Mouse (Mus musculus): Measurements from ENCODE around the gene Grik3. TPM values are rescaled to one million over a fixed set of nuclear protein-coding genes. Genes with fewer than 3 reads are reported as not detected.

The Grik3 gene
- polyA plus RNA-seq, 1 experiment from 2014 or later = 0.15 TPM

DNA sequence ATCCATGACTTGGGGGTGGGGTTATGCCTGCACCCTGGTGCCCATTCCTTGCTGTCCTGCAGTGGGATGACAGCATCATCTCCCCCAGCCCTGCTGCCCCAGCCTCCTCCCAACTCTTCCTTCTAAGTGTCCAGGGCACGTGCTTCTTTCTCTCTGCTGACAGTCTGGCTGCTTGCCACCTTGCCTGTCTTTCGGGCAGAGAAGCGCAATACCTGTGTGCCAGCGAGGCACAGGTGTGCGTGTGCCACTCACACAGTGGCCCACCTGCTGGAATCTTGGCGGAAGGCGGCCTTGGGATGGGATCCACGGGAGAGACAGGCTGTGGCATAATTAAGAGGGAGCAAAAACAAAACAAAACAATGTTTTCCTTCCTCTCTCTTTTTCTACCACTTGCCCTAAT lies 6.4 kb upstream of the Grik3 start:
- Histone ChIP-seq H3K36me3 (no peaks in the 10 kb centered on the region), H3K27me3 (ENCODE audit: insufficient read depth, poor library complexity, severe bottlenecking) (peaks cover 98% of the 10 kb centered on the region), H3K9me3 (no peaks in the 10 kb centered on the region), H3K4me3 (no peak overlapping the region), H3K4me1 (no peaks in the 10 kb centered on the region), H3K27ac (no peak overlapping the region)
- DNase-seq (ENCODE audit: low spot score) = no peak
- 33% methylated on average over 8 of the region's 8 CpGs for WGBS

DNA sequence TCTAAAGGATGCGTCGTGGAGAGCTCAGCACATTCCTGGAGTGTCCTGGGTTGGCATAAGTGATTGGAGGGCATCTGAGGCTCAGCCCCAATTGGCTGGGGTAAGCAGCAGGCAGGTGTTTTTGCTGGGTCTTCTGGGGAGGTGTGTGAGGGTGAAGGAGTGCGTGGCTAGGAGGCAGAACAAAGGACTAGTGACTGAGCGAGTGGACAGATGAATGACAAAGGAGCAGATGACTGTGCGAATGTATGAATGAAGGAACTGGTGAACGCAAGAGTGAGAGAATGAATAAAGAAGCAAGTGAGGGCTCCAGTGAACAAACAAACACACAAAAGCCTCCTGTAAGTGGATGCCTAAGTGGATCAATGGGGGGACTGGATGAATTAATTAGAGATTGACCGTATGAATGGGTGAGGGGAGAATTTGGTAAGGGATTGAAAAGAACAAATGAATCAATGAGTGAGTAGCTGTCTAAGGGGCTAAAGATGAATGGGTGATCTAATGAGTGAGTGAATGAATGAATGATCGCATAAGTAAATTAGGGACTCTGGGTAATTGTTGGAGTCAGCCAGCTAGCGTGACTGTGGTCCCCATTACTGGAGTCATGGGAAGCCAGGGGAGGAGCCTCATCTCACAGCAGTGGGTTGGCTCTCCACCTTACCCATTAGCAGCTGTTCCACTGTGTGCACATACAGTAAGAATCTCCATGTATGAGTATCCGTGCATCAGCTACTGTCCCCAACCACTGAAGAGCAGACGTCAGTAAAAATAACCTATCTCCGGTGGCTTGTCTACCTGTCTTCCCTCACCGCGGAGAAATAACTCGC lies 4.9 kb upstream of the Grik3 start:
- no peak for DNase-seq (ENCODE audit: low spot score)
- 45% methylated on average over 15 of the region's 15 CpGs for WGBS
- H3K36me3 ChIP-seq = no peaks in the 10 kb centered on the region
- peaks cover 14% of the 10 kb centered on the region for H3K4me1 ChIP-seq
- H3K27me3 ChIP-seq (ENCODE audit: insufficient read depth, poor library complexity, severe bottlenecking) = peaks cover 100% of the 10 kb centered on the region
- H3K4me3 ChIP-seq = no peak overlapping the region
- no peaks in the 10 kb centered on the region for H3K9me3 ChIP-seq
- H3K27ac ChIP-seq = no peak overlapping the region

- DNase-seq (ENCODE audit: low spot score) = no peak
- Histone ChIP-seq H3K27ac (no peak overlapping the region), H3K27me3 (ENCODE audit: insufficient read depth, poor library complexity, severe bottlenecking) (peaks cover 100% of the 10 kb centered on the region), H3K36me3 (no peaks in the 10 kb centered on the region), H3K4me1 (peaks cover 24% of the 10 kb centered on the region), H3K9me3 (no peaks in the 10 kb centered on the region), H3K4me3 (no peak overlapping the region)
- WGBS = 3% methylated on average over 13 of the region's 13 CpGs
Measured at GRCm38 (mm10) chr4:125486616-125487015, 3.9 kb upstream of the Grik3 start.

DNA sequence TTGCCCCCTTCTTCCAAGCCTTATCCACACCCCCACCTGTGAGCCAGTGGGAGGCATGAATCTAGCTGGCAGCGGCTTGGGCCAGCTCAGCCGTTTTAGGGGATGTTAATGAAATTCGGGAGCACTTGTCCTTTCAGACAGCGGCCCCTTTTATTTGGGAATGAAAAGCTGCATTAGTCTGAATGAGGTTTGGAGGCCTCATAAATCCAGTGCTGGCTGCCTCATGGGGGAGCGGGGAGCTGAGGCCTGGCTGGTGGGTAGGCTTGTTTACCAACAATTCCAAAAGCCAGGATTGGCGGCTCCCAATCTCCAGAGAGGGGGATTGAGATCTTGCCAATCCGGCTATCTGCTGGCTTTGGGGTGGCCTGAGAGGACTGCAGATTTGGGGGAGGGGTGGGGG lies 3.5 kb upstream of the Grik3 start:
- 1% methylated on average over 7 of the region's 7 CpGs for WGBS
- no peak for DNase-seq (ENCODE audit: low spot score)

DNA sequence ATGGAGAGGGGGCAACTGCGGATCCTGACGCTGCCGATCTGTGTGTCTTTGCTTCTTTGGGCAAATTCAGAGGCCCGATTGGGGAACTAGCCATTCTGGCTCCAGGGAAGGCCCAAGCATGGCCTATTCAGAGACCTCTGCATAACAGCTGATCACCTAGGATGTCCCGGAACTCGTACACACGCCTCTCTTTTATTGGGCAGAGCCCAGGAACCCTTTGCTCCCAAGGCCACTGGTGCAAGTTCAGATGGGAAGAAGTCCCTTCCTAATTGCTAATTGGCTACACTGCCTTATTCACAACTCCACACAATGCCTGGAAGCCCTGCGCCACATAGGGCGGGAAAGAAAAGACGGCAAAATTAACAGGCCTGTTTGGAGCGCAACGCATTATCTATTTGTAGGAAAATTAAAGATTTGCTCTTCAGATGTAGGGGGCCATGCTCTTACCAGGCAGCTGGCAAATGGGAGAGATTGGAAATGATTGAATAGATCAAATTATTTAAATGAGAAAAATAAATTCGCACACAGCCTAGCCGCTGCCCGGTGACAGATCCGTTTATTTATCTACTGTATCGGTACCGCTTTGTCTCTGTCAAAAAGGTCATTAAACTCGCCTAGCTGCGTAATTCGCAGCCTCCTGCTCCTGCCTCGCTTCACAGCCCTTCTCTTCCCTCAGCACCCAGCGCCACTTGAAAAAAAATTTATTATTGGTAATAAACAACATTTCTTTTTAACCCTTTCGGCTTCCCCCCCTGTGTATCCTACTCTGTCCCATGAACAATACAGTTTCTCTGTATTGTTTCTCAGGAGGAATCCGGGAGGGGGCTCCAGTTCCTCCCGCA lies 1.5 kb upstream of the Grik3 start:
- no peak for DNase-seq (ENCODE audit: low spot score)
- Histone ChIP-seq H3K27ac (no peak overlapping the region), H3K4me1 (peaks cover 30% of the 10 kb centered on the region), H3K9me3 (no peaks in the 10 kb centered on the region), H3K4me3 (peak overlapping the region; percentile 56; the same call in 1 of the 2 replicates), H3K27me3 (ENCODE audit: insufficient read depth, poor library complexity, severe bottlenecking) (peaks cover 100% of the 10 kb centered on the region), H3K36me3 (no peaks in the 10 kb centered on the region)
- 3% methylated on average over 26 of the region's 26 CpGs for WGBS

More for the DNA sequence above, 3.5 kb upstream of the Grik3 start:
- Histone ChIP-seq H3K27ac (no peak overlapping the region), H3K4me1 (peaks cover 28% of the 10 kb centered on the region), H3K9me3 (no peaks in the 10 kb centered on the region), H3K36me3 (no peaks in the 10 kb centered on the region), H3K27me3 (ENCODE audit: insufficient read depth, poor library complexity, severe bottlenecking) (peaks cover 100% of the 10 kb centered on the region), H3K4me3 (no peak overlapping the region)

DNA sequence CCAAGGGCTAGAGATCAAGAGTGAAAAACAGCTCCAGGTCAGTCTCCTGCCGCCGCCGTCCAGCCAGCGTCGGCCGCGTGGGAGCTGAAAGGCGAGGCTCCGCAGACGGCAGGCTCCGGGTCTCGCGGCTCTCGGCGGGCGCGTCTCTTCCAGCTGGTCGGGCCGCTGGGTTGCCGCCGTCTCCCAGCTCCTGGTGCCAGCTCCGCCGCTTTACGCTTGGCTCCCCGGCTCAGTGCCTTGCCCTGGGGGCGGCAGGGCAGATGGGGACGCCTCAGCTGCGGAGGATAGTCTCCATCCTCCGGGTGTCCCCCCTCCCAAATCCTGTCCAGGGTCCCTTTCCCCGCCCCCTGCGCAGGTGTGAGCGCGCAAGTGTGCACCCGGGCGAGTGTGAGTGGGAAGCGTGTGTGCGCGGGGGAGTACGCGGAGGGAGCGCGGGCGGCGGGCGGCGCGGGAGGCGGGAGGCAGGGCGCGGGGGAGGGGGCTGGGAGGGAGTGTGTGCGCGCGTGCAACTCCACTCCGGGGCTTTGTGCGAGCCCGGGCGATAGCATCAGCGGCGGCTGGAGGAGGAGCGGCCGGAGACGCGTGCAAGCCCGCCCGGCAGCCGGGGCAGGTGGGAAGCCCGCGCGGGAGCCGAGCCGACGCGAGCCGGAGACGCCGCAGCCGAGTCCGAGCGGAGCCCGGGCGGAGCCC lies 454 bp upstream of the Grik3 start:
- no peaks in the 10 kb centered on the region for H3K9me3 ChIP-seq

DNA sequence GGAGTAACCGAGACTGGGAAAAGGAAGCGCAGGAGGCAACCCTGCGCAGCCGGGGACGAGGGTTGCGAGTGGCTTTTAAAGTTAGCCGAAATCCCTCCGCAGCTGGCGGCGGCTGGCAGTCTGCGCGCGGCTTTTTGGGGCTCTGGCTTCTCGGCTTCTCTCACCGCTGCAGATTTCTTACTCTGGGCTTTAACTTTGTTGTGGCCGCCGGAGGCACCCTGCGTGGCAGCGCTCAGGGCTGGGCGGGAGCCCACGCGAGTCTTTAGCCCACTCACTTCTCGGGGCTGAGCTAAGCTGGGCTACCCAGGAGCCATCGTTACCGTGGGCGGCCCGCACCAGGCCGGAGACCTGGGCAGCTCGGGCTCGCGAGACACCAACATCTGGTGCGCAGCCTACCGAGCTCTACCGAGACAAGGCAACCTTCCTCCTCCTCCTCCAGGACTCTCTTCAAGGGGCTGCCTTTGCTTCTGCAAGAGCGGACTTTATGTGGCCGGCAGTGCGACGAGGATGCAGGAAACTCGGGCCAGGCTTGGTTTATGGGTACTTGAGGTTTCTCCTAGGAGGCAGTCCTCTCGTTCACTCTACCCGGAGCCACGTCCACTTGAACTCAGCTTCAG lies 1.1 kb downstream of the Grik3 start:
- Histone ChIP-seq H3K27me3 (ENCODE audit: insufficient read depth, poor library complexity, severe bottlenecking) (peaks cover 100% of the 10 kb centered on the region), H3K4me1 (peaks cover 30% of the 10 kb centered on the region)
- under 1% methylated on average over 42 of the region's 42 CpGs for WGBS

More for the DNA sequence above, 454 bp upstream of the Grik3 start:
- Histone ChIP-seq H3K36me3 (no peaks in the 10 kb centered on the region), H3K4me3 (peak overlapping the region; percentile 56), H3K27me3 (ENCODE audit: insufficient read depth, poor library complexity, severe bottlenecking) (peaks cover 100% of the 10 kb centered on the region), H3K27ac (0 out of 2 replicates have a peak overlapping the region, but pooled peaks have one; percentile 22), H3K4me1 (peaks cover 30% of the 10 kb centered on the region)
- WGBS = under 1% methylated on average over 77 of the region's 81 CpGs
- no peak for DNase-seq (ENCODE audit: low spot score)

GRCm38 (mm10) chr4:125492122-125492505 lies 1.6 kb downstream of the Grik3 start:
- Histone ChIP-seq H3K9me3 (no peaks in the 10 kb centered on the region), H3K4me1 (peaks cover 30% of the 10 kb centered on the region), H3K27ac (no peak overlapping the region), H3K4me3 (0 out of 2 replicates have a peak overlapping the region, but pooled peaks have one; percentile 56), H3K36me3 (no peaks in the 10 kb centered on the region), H3K27me3 (ENCODE audit: insufficient read depth, poor library complexity, severe bottlenecking) (peaks cover 100% of the 10 kb centered on the region)
- DNase-seq (ENCODE audit: low spot score) = no peak
- 14% methylated on average over 9 of the region's 9 CpGs for WGBS

More for the DNA sequence above, 1.1 kb downstream of the Grik3 start:
- H3K9me3 ChIP-seq = no peaks in the 10 kb centered on the region
- no peaks in the 10 kb centered on the region for H3K36me3 ChIP-seq
- no peak overlapping the region for H3K27ac ChIP-seq
- peak overlapping the region; percentile 56 for H3K4me3 ChIP-seq
- DNase-seq (ENCODE audit: low spot score) = no peak

DNA sequence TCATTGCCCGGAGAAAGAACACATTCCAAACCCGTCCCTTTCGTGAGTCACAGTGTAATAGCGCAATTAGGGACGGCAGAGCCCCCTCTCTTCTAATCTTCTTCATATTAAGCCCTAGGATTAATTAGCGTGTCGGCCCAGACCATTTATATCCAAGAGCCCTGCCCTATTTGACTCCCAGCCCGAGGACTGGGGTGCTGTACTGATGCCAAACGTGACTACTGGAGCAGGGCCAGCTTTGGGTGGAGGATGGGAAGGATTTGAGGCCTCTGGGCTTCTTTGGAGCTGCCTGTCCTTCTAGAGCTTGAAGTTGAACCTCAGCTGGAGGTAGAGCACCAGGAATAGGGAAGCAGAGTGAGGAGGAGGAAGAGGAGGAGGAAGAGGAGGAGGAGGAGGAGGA lies 2.2 kb downstream of the Grik3 start:
- Histone ChIP-seq H3K36me3 (no peaks in the 10 kb centered on the region), H3K9me3 (no peaks in the 10 kb centered on the region), H3K4me3 (no peak overlapping the region), H3K27ac (no peak overlapping the region), H3K27me3 (ENCODE audit: insufficient read depth, poor library complexity, severe bottlenecking) (peaks cover 100% of the 10 kb centered on the region), H3K4me1 (peaks cover 30% of the 10 kb centered on the region)
- no peak for DNase-seq (ENCODE audit: low spot score)
- 32% methylated on average over 9 of the region's 9 CpGs for WGBS

DNA sequence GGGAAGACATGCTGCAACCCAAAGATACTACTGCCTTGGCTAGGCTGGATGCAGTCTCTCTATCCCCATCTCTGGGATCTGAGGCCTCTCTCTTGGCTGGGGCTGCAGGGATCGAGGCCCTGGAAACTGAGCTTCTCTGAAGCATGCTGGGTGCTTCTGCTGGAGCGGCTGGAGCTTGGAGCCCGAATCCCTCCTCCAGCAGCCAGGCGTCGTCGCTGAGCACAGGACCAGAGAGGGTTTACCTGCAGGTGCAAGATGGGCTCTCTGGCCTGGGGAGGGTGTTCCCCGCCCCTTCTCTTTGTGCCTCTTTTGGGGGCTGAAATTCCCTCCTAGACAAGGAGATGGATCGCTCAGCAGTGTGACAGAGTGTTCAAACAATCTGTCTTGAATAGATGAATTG lies 2.6 kb downstream of the Grik3 start:
- Histone ChIP-seq H3K36me3 (no peaks in the 10 kb centered on the region), H3K27me3 (ENCODE audit: insufficient read depth, poor library complexity, severe bottlenecking) (peaks cover 100% of the 10 kb centered on the region), H3K9me3 (no peaks in the 10 kb centered on the region), H3K27ac (no peak overlapping the region), H3K4me3 (no peak overlapping the region), H3K4me1 (peaks cover 30% of the 10 kb centered on the region)
- 15% methylated on average over 8 of the region's 8 CpGs for WGBS
- DNase-seq (ENCODE audit: low spot score) = no peak

DNA sequence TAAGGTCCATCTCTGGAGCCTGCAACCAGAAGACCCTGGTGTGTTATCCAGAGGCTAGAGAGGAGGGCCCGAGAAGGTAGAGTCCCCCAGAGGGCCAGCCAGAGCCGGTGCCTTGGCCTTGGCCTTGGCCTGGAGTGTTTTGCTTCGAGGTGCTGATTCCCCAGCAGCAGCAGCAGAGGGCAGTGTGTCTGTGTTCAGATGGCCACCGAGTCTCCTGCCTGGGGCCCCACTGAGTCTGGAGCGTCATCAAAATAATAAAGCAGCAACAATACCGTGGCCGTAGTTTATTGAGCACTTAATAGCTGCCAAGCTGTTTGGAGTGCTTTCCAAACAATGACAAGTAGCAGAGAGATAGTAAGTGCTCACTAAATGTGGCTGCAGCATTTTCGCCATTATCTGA lies 5.0 kb downstream of the Grik3 start:
- no peak overlapping the region for H3K4me3 ChIP-seq
- H3K36me3 ChIP-seq = no peaks in the 10 kb centered on the region
- H3K4me1 ChIP-seq = peaks cover 17% of the 10 kb centered on the region
- peaks cover 93% of the 10 kb centered on the region for H3K27me3 ChIP-seq (ENCODE audit: insufficient read depth, poor library complexity, severe bottlenecking)
- 24% methylated on average over 8 of the region's 8 CpGs for WGBS
- no peak for DNase-seq (ENCODE audit: low spot score)
- no peak overlapping the region for H3K27ac ChIP-seq
- no peaks in the 10 kb centered on the region for H3K9me3 ChIP-seq

DNA sequence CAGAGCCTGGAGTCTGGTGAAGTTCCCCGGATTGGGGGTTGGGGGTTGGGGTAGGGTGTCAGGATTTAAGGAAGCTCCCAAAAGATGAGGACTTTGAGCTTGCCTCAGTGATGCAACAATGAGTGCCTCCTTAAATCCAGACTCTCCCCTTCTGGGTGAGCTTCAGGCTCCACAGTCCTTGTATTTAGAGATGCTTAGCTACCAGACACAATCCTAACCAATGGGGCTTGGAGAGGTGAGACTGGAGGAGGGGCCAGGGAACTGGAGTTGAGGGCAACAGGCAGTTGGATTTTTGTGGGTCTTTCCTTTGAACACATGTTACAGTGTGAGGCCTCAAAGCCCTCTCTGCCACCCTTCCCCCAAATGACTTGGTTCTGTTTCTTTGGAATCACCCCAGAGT lies 6.5 kb downstream of the Grik3 start:
- no peak overlapping the region for H3K27ac ChIP-seq
- no peak overlapping the region for H3K4me3 ChIP-seq
- 0% methylated on average over 1 of the region's 1 CpGs for WGBS
- 0 out of 2 replicates have a peak, but pooled peaks cover 2% of the 10 kb centered on the region for H3K4me1 ChIP-seq
- no peaks in the 10 kb centered on the region for H3K36me3 ChIP-seq
- H3K27me3 ChIP-seq (ENCODE audit: insufficient read depth, poor library complexity, severe bottlenecking) = peaks cover 86% of the 10 kb centered on the region
- no peaks in the 10 kb centered on the region for H3K9me3 ChIP-seq
- DNase-seq (ENCODE audit: low spot score) = no peak
